Mouse (Mus musculus): ENCODE measurements around the gene Hmcn2. TPM values are rescaled to one million over a fixed set of nuclear protein-coding genes. Genes with fewer than 3 reads are reported as not detected.

Gene Hmcn2
- polyA plus RNA-seq, 1 experiment, result 147 TPM

- Histone ChIP-seq H3K36me3 (ENCODE audit: control insufficient read depth, insufficient read depth, low read length) (no peaks in the 10 kb centered on the region), H3K4me3 (ENCODE audit: low read depth, low read length) (no peak overlapping the region), H3K27ac (ENCODE audit: insufficient read depth, low read depth, low read length) (no peak overlapping the region), H3K4me1 (ENCODE audit: control insufficient read depth, insufficient read depth, insufficient read length, low read length) (no peaks in the 10 kb centered on the region), H3K27me3 (ENCODE audit: control insufficient read depth, insufficient read depth, low read length) (no peaks in the 10 kb centered on the region)
- no peak for TF ChIP-seq POLR2A (IDR thresholded peaks at IDR 0.05; ENCODE audit: low read depth, low read length)
- no peak for TF ChIP-seq CTCF (IDR thresholded peaks at IDR 0.05; ENCODE audit: extremely low read depth, insufficient read length, insufficient replicate concordance, low read depth, low read length)
- 58% methylated on average over 5 of the region's 5 CpGs for WGBS
These were observed 42.6 kb downstream of the Hmcn2 start for GRCm38 (mm10) chr2:31356771-31357170.

GRCm38 (mm10) chr2:31359316-31359715 is 45.1 kb downstream of the Hmcn2 start:
- WGBS, result 55% methylated on average over 7 of the region's 7 CpGs
- Histone ChIP-seq H3K27me3 (ENCODE audit: control insufficient read depth, insufficient read depth, low read length) (no peaks in the 10 kb centered on the region), H3K27ac (ENCODE audit: insufficient read depth, low read depth, low read length) (no peak overlapping the region), H3K36me3 (ENCODE audit: control insufficient read depth, insufficient read depth, low read length) (no peaks in the 10 kb centered on the region), H3K4me3 (ENCODE audit: low read depth, low read length) (no peak overlapping the region), H3K4me1 (ENCODE audit: control insufficient read depth, insufficient read depth, insufficient read length, low read length) (no peaks in the 10 kb centered on the region)
- TF ChIP-seq POLR2A (IDR thresholded peaks at IDR 0.05; ENCODE audit: low read depth, low read length) (no peak), CTCF (IDR thresholded peaks at IDR 0.05; ENCODE audit: extremely low read depth, insufficient read length, insufficient replicate concordance, low read depth, low read length) (no peak)

- no peaks in the 10 kb centered on the region for H3K27me3 ChIP-seq (ENCODE audit: control insufficient read depth, insufficient read depth, low read length)
- WGBS, result 55% methylated on average over 7 of the region's 7 CpGs
- no peak for TF ChIP-seq CTCF (IDR thresholded peaks at IDR 0.05; ENCODE audit: extremely low read depth, insufficient read length, insufficient replicate concordance, low read depth, low read length)
- no peak for TF ChIP-seq POLR2A (IDR thresholded peaks at IDR 0.05; ENCODE audit: low read depth, low read length)
- H3K4me1 ChIP-seq (ENCODE audit: control insufficient read depth, insufficient read depth, insufficient read length, low read length), result no peaks in the 10 kb centered on the region
- no peak overlapping the region for H3K4me3 ChIP-seq (ENCODE audit: low read depth, low read length)
- H3K27ac ChIP-seq (ENCODE audit: insufficient read depth, low read depth, low read length), result no peak overlapping the region
- H3K36me3 ChIP-seq (ENCODE audit: control insufficient read depth, insufficient read depth, low read length), result no peaks in the 10 kb centered on the region
These were observed 53.0 kb downstream of the Hmcn2 start for GRCm38 (mm10) chr2:31367186-31367585.

- WGBS, result 62% methylated on average over 9 of the region's 9 CpGs
- TF ChIP-seq POLR2A (IDR thresholded peaks at IDR 0.05; ENCODE audit: low read depth, low read length), result no peak
- TF ChIP-seq CTCF (IDR thresholded peaks at IDR 0.05; ENCODE audit: extremely low read depth, insufficient read length, insufficient replicate concordance, low read depth, low read length), result no peak
These were observed 57.2 kb downstream of the Hmcn2 start for GRCm38 (mm10) chr2:31371396-31371795.

GRCm38 (mm10) chr2:31372186-31372585 is 58.0 kb downstream of the Hmcn2 start:
- Histone ChIP-seq H3K27ac (ENCODE audit: insufficient read depth, low read depth, low read length) (no peak overlapping the region; the same call in 1 of the 2 replicates), H3K36me3 (ENCODE audit: control insufficient read depth, insufficient read depth, low read length) (no peaks in the 10 kb centered on the region), H3K27me3 (ENCODE audit: control insufficient read depth, insufficient read depth, low read length) (no peaks in the 10 kb centered on the region), H3K4me1 (ENCODE audit: control insufficient read depth, insufficient read depth, insufficient read length, low read length) (no peaks in the 10 kb centered on the region; the same call in 1 of the 2 replicates), H3K4me3 (ENCODE audit: low read depth, low read length) (no peak overlapping the region)
- 94% methylated on average over 4 of the region's 4 CpGs for WGBS
- TF ChIP-seq CTCF (IDR thresholded peaks at IDR 0.05; ENCODE audit: extremely low read depth, insufficient read length, insufficient replicate concordance, low read depth, low read length) (no peak), POLR2A (IDR thresholded peaks at IDR 0.05; ENCODE audit: low read depth, low read length) (no peak)

More at GRCm38 (mm10) chr2:31371396-31371795, 57.2 kb downstream of the Hmcn2 start:
- no peaks in the 10 kb centered on the region for H3K36me3 ChIP-seq (ENCODE audit: control insufficient read depth, insufficient read depth, low read length)
- H3K27me3 ChIP-seq (ENCODE audit: control insufficient read depth, insufficient read depth, low read length), result no peaks in the 10 kb centered on the region
- H3K4me3 ChIP-seq (ENCODE audit: low read depth, low read length), result no peak overlapping the region
- H3K27ac ChIP-seq (ENCODE audit: insufficient read depth, low read depth, low read length), result no peak overlapping the region
- H3K4me1 ChIP-seq (ENCODE audit: control insufficient read depth, insufficient read depth, insufficient read length, low read length), result no peaks in the 10 kb centered on the region; the same call in 1 of the 2 replicates

GRCm38 (mm10) chr2:31374415-31374814 is 60.2 kb downstream of the Hmcn2 start:
- 0 out of 2 replicates have a peak overlapping the region, but pooled peaks have one; percentile 19 for H3K27ac ChIP-seq (ENCODE audit: insufficient read depth, low read depth, low read length)
- no peaks in the 10 kb centered on the region for H3K36me3 ChIP-seq (ENCODE audit: control insufficient read depth, insufficient read depth, low read length)
- 55% methylated on average over 1 of the region's 1 CpGs for WGBS
- no peak overlapping the region for H3K4me3 ChIP-seq (ENCODE audit: low read depth, low read length)
- H3K27me3 ChIP-seq (ENCODE audit: control insufficient read depth, insufficient read depth, low read length), result no peaks in the 10 kb centered on the region
- TF ChIP-seq CTCF (IDR thresholded peaks at IDR 0.05; ENCODE audit: extremely low read depth, insufficient read length, insufficient replicate concordance, low read depth, low read length) (no peak), POLR2A (IDR thresholded peaks at IDR 0.05; ENCODE audit: low read depth, low read length) (no peak)
- no peaks in the 10 kb centered on the region; the same call in 1 of the 2 replicates for H3K4me1 ChIP-seq (ENCODE audit: control insufficient read depth, insufficient read depth, insufficient read length, low read length)

GRCm38 (mm10) chr2:31376057-31376456 is 61.8 kb downstream of the Hmcn2 start:
- Histone ChIP-seq H3K27me3 (ENCODE audit: control insufficient read depth, insufficient read depth, low read length) (no peaks in the 10 kb centered on the region), H3K36me3 (ENCODE audit: control insufficient read depth, insufficient read depth, low read length) (no peaks in the 10 kb centered on the region), H3K27ac (ENCODE audit: insufficient read depth, low read depth, low read length) (no peak overlapping the region), H3K4me3 (ENCODE audit: low read depth, low read length) (no peak overlapping the region), H3K4me1 (ENCODE audit: control insufficient read depth, insufficient read depth, insufficient read length, low read length) (no peaks in the 10 kb centered on the region; the same call in 1 of the 2 replicates)
- TF ChIP-seq CTCF (IDR thresholded peaks at IDR 0.05; ENCODE audit: extremely low read depth, insufficient read length, insufficient replicate concordance, low read depth, low read length) (no peak), POLR2A (IDR thresholded peaks at IDR 0.05; ENCODE audit: low read depth, low read length) (no peak)
- 48% methylated on average over 3 of the region's 3 CpGs for WGBS
